Mouse (Mus musculus) ovary, postnatal 14 days (tissue): Measurements from ENCODE around the gene Best1.

Experiments
- DNase-seq: peaks from one replicate; pipeline ENCODE4 v3.0.0; 2022; ENCODE audit warnings: low spot score

Gene Best1

GRCm38 (mm10) chr19:10001206-10001969 is at the start of gene Best1, which contains the start of gene Rab3il1:
Gene Best1, minus strand, starts transcription at chr19:10001633.
Gene Rab3il1, plus strand, starts transcription at chr19:10001669.
- DNase-seq, result no peak

GRCm38 (mm10) chr19:10050438-10050837 is 49.0 kb upstream of the Best1 start:
- DNase-seq, result no peak

GRCm38 (mm10) chr19:10049533-10049932 is 48.1 kb upstream of the Best1 start:
- no peak for DNase-seq

- no peak for DNase-seq
Observed at GRCm38 (mm10) chr19:10046983-10047382, 45.5 kb upstream of the Best1 start.

GRCm38 (mm10) chr19:10046346-10046745 is 44.9 kb upstream of the Best1 start:
- DNase-seq, result no peak

- no peak for DNase-seq
Observed at GRCm38 (mm10) chr19:10045707-10046106, 44.3 kb upstream of the Best1 start.

- DNase-seq, result no peak
Observed at GRCm38 (mm10) chr19:10043643-10044042, 42.2 kb upstream of the Best1 start.

- no peak for DNase-seq
Observed at GRCm38 (mm10) chr19:10042816-10043215, 41.4 kb upstream of the Best1 start.

- no peak for DNase-seq
Observed at GRCm38 (mm10) chr19:10042232-10042631, 40.8 kb upstream of the Best1 start.

GRCm38 (mm10) chr19:10041388-10042148 is 40.1 kb upstream of the Best1 start, which contains the start of gene Fads3:
Gene Fads3, plus strand, starts transcription at chr19:10041569.
- DNase-seq, result peak; percentile 72

GRCm38 (mm10) chr19:10040866-10041387 is 39.5 kb upstream of the Best1 start:
- no peak for DNase-seq

- DNase-seq, result no peak
Observed at GRCm38 (mm10) chr19:10039615-10040014, 38.2 kb upstream of the Best1 start.

- DNase-seq, result peak; percentile 53
Observed at GRCm38 (mm10) chr19:10038910-10039309, 37.5 kb upstream of the Best1 start.

- no peak for DNase-seq
Observed at GRCm38 (mm10) chr19:10038364-10038763, 36.9 kb upstream of the Best1 start.

GRCm38 (mm10) chr19:10037534-10037933 is 36.1 kb upstream of the Best1 start:
- no peak for DNase-seq

- peak; percentile 85 for DNase-seq
Observed at GRCm38 (mm10) chr19:10034785-10035447, 33.5 kb upstream of the Best1 start.

- DNase-seq, result no peak
Observed at GRCm38 (mm10) chr19:10034356-10034755, 32.9 kb upstream of the Best1 start.

- DNase-seq, result no peak
Observed at GRCm38 (mm10) chr19:10033211-10033973, 32.0 kb upstream of the Best1 start.

- no peak for DNase-seq
Observed at GRCm38 (mm10) chr19:10029746-10030145, 28.3 kb upstream of the Best1 start.

GRCm38 (mm10) chr19:10025169-10025875 is 23.9 kb upstream of the Best1 start:
- DNase-seq, result peak; percentile 67

GRCm38 (mm10) chr19:10023304-10023758 is 21.9 kb upstream of the Best1 start:
- no peak for DNase-seq
